Mouse (Mus musculus) megakaryocyte, adult 5-6 weeks (primary cell): ENCODE data around the gene 1700017B05Rik. TPM values are rescaled to one million over a fixed set of nuclear protein-coding genes. Genes with fewer than 3 reads are reported as not detected.

Source experiments
- ATAC-seq: 2 replicates; pipeline ENCODE4 v1.8.0; 2016; ENCODE audit warnings: mild to moderate bottlenecking, inconsistent platforms; ENCODE audit not compliant: poor library complexity, severe bottlenecking
- total RNA-seq, 2 experiments: library from RNA; stranded (forward) in 1 of 2; stranded (reverse) in 1 of 2; fragments of 153-499, 151-499 nt in 1 of 2; fragments of 221-1000, 200-1000 nt in 1 of 2; gene quantifications; 2 replicates each; pipeline versions ENCODE4 v1.2.3 to v1.2.4; 2015 to 2017

1700017B05Rik gene
- total RNA-seq, 2 experiments from 2014 or later, result 8.4 to 17.9 TPM

DNA sequence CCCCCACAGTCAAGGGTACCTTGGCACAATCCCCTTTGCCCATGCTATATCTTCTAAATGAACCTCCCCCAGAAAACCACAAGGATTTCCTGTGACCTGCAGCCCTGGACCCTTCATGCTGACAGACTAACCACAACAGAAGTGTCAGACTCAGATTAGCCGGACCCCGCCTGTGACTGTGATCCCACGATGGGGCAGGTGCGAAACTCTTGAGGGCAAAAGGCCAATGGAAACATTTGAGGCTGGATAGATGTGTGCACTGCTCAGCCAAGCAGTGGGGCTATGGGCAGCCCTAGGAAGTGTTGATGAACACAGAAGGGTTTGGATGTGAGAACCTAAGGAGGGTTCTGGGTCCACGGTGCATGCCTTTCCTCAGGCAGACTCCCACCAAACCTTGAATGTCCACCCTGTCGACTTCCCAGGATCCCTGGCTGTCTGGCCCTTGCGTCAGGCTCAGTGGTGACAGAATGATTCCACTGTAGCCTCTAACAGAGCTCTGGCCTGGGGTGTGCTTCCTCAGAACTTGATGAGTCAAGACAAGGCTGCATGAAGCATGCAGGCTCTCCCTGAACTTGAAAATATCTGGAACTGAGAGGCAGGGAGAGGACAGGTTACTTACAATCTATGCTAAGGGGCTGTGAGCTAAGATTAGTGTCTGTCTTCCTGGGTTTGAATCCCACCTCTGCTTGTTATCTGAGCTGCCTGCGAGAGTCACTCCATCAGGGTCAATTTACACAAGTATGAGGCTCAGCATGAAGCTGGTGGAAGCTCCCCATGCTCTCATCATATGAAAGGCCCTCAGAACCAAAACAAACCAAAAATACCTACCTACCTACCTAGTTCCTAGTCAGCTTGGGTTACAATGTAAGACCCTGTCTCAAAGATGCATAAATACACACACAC, 10.7 kb upstream of the 1700017B05Rik start:
- peak; percentile 62 for ATAC-seq

- ATAC-seq, result no peak
Observed at GRCm38 (mm10) chr9:57271837-57272562, 9.6 kb upstream of the 1700017B05Rik start.

DNA sequence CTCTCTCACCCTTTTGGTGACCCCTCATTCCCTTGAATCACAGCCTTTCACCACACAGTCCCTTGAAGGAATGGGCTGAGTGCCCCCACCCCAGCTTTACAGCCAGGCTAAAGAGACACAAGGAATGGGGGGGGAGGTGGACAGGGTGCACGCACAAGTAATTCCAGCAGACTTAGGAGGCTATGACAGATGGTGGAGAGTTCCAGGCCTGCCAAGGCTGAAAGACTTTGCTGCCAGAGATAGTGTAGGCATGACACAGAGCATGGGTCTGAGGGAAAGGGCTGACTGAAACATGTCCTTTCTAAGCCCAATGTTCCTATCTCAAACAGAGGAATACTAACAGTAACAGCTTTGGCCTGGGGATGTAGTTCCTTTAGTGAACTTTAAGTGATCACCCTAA, 8.7 kb upstream of the 1700017B05Rik start:
- ATAC-seq, result no peak

GRCm38 (mm10) chr9:57270399-57270798, 8.0 kb upstream of the 1700017B05Rik start:
- no peak for ATAC-seq

- no peak for ATAC-seq
Observed at GRCm38 (mm10) chr9:57269384-57269783, 7.0 kb upstream of the 1700017B05Rik start.

- ATAC-seq, result 0 out of 2 replicates have a peak, but pooled peaks have one; percentile 5
Observed at GRCm38 (mm10) chr9:57268575-57268974, 6.2 kb upstream of the 1700017B05Rik start.

- ATAC-seq, result 0 out of 2 replicates have a peak, but pooled peaks have one; percentile 13
Observed at GRCm38 (mm10) chr9:57268078-57268477, 5.7 kb upstream of the 1700017B05Rik start.

- no peak for ATAC-seq
Observed at GRCm38 (mm10) chr9:57267421-57267820, 5.0 kb upstream of the 1700017B05Rik start.

GRCm38 (mm10) chr9:57265125-57265524, 2.7 kb upstream of the 1700017B05Rik start:
- ATAC-seq, result no peak

GRCm38 (mm10) chr9:57262795-57263684, 628 bp upstream of the 1700017B05Rik start:
- peak; percentile 33 for ATAC-seq

GRCm38 (mm10) chr9:57261516-57261912, 898 bp downstream of the 1700017B05Rik start:
- peak; percentile 65 for ATAC-seq

DNA sequence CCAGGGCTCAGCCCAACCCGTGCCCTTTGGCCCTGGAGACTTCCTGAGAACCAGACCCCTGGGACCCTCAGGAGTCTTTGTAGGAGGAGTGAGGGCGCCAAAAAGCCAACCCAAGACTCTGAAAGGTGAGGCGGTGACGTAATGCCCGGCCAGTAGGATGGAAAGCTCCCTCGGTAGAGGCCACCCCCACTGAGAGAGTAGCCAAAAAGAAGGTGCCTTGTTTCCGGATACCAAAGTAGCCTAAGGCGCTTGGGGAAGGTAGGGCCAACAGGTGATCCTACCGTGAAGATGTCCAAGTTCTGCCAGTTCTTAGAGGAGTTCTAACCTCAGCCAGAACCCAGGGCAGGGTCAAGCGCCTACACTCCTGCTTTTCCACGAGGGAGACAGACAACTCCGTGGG, 1.5 kb downstream of the 1700017B05Rik start:
- no peak for ATAC-seq

DNA sequence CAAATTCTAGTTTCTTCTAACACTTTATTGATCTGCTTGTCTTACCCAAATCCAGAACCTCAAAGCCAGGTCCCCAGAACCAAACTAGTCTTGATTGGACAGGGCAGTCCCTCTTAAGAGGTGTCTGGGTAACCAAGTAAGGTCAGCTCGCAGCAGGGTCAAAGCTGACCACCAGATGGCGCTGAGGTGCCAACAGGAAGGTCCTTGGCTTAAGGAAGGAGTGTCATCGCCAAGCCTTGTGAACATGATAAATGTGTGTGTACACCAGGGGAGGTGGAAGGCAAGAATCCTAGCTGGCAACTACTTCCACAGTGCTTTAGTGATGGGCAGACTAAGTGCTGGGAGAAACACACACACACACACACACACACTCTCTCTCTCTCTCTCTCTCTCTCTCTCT, 2.7 kb downstream of the 1700017B05Rik start:
- peak; percentile 71 for ATAC-seq

DNA sequence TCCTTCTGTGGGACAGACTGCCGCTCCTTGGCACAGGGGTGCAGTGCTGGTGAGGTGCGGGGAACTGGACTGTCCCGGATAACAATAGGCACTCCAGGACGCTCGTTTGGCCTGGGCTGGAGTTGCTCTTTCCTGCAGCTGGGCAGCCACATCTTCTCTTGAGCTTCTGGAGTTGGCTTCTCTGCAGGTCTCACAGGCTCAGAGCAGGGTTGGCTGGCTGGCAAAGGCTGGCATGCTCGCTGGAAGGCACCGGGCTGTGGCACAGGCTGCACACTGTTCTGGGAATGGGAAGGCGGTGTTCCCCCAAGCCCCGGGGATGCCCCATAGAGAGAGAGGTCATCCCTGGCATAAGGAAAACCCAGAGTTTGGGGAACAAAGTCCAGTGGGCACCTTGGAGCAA, 4.8 kb downstream of the 1700017B05Rik start:
- ATAC-seq, result no peak

DNA sequence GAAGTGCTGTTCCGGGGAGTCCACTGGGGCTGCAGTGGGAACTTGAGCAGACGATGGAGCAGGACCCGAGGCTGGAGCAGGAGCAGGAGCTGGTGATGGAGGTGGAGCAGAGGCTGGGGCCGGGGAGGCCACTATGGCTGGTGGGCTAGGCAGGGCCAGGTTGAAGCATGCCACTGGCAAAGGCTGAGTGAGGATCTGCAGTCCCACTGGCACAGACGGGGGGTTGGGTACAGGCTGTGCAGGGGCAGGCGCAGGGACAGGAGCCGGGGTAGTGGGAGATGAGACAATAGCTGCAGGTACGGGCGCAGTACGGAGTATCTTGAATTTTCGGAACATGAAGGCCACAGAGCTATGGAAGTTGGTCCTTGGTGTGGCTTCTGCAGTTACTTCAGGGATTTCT, 5.6 kb downstream of the 1700017B05Rik start:
- ATAC-seq, result no peak

GRCm38 (mm10) chr9:57256309-57256708, 6.1 kb downstream of the 1700017B05Rik start:
- no peak for ATAC-seq

DNA sequence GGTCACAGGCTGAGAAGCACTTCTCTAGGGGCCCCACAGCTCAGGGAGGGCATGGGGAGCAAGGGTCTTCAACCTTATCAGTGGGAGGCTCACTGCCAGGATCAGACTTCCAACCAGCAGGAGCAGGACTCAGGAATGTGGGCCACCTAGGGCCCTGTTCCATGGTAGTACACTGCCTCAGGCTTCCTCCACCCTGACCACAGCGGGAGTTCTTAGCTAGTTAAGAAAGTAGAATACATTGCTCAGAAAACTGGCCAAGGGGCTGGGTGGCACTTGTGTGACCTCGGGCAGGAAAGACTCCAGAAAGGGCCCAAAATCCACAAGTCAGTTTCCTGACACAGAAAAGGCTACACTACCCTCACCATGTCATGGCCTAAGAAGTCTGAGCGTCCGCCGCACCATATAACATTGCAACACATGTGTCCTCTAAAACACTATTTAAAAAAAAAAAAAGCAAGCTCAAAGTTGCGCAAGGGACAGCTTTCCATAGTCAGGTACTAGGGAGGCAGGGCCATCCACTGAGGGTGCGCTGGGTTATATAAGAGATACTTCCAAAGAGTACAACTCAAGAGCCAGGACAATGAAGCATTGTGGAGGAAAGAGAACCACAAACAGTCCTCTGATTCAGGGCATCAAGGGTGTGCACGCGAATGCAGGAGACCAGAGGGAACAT, 7.5 kb downstream of the 1700017B05Rik start:
- ATAC-seq, result no peak

- no peak for ATAC-seq
Observed at GRCm38 (mm10) chr9:57254061-57254460, 8.4 kb downstream of the 1700017B05Rik start.

DNA sequence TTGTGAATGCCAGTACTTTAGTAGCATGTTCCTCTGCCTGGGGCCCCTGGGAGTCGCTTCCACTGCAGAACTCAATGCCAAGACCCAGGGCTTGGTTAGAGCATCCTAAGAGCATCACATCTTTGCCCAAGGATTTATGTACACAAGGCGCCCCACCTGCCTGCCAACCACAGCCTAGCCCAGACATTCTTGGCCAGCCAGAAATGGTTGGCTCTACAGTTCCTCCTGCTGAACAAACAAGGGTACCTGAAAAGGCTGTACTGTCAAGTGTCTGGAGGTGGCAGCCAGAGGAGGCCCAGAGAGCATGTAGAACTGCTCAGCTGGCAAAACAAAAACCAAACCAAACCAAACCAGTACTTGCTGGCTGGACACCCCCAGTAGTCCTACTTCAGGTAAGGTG, 11.3 kb downstream of the 1700017B05Rik start:
- no peak for ATAC-seq

DNA sequence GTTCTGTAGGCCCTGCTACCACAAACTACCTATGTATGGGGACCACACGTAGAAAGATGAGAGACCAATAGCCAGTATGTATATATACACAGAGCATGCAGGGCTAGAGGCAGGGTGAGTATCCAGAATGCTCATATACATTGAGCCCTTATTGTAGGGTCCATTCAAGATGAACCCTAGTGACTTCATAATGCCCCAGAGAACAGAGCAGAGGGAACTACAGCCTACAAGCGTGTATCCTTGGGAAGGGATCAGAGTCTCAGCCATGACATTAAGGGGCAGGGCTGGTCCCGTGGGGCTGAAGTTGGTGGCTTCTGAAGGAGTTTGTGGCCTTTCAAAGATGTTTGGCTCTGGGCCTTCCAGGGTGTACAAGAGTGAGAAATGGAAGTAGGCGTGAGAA, 12.4 kb downstream of the 1700017B05Rik start:
- ATAC-seq, result no peak
